In the genomic region with DNA sequence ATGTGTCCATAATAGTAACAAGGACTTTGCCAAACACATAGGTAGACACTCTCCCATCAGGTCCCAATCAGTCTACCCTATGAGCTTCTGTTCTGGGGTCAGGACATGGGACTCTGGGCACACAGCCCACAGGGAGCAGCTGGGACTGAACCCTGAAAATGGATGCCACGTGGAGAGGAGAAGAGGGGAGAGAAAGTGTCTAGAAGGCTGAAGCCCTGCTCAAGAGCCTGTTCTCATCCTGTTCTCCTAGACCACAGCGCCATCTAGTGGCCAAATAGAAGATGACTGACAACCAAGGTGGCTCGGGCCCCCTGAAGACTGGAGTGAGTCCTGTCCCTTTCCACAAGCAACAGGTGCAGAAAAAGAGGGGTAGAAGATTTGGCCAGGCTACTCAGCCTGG, we compare ENCODE assay signal across 9 mouse cellular contexts.
A peak's percentile ranks its signal among the peaks of the same experiment; 100 is the strongest.
DNase-seq lines count a peak whose midpoint lies in the region; ATAC-seq and TF ChIP-seq lines count a peak whose summit lies in the region.
"Had no signal": no experiment of that assay in that cellular context is flagged by ENCODE, and none has a peak within 500 bp of the region (broad histone marks: within the 10 kb centered on the region; RNA-seq: fewer than 3 reads in every experiment).

No protein-coding gene starts in this region.

- H3K4me3 ChIP-seq in embryonic facial prominence, embryonic 10.5 days, result no peak overlapping the region
- no peak overlapping the region for H3K4me3 ChIP-seq in heart, embryonic 11.5 days (ENCODE audit: low read depth, low read length)
- H3K4me3 ChIP-seq in liver, embryonic 12.5 days, result no peak overlapping the region
- H3K4me3 ChIP-seq in neural tube, embryonic 14.5 days (ENCODE audit: low read depth, low read length), result no peak overlapping the region
- H3K4me3 ChIP-seq in thymus, adult 2 months (ENCODE audit: control insufficient read depth, insufficient read depth, low read length), result no peak overlapping the region
- H3K4me3 ChIP-seq: heart, embryonic 13.5 days had no signal

- DNase-seq in CD8-positive naive resting alpha-beta T cell, adult 2 months (ENCODE audit: low read depth in 2 of 2, low spot score in 2 of 2), result peak; percentile 19 to 30
- DNase-seq in adrenal gland, postnatal 36 days, result peak; percentile 62 to 64
- peak; percentile 80 for DNase-seq in embryonic facial prominence, embryonic 10.5 days (ENCODE audit: low spot score)
- peak; percentile 82 for DNase-seq in kidney, postnatal 10 days
- DNase-seq in thymus, adult 2 months, result peak; percentile 59

- WGBS in embryonic facial prominence, embryonic 10.5 days, result 1% methylated on average over 3 of the region's 3 CpGs
- 5% methylated on average over 3 of the region's 3 CpGs for WGBS in heart, embryonic 11.5 days (ENCODE audit: insufficient replicate concordance)
- whole genome bisulfite sequencing in liver, embryonic 12.5 days (ENCODE audit: insufficient replicate concordance), result 10% methylated on average over 3 of the region's 3 CpGs
- 6% methylated on average over 3 of the region's 3 CpGs for whole genome bisulfite sequencing in neural tube, embryonic 14.5 days
- WGBS in thymus, adult 2 months, result 0% methylated on average over 3 of the region's 3 CpGs

- H3K27ac ChIP-seq in embryonic facial prominence, embryonic 10.5 days (replicated peaks), result no peak overlapping the region
- H3K27ac ChIP-seq in heart, embryonic 11.5 days (ENCODE audit: low read depth, low read length), result no peak overlapping the region
- no peak overlapping the region for H3K27ac ChIP-seq in liver, embryonic 12.5 days
- no peak overlapping the region for H3K27ac ChIP-seq in neural tube, embryonic 14.5 days (ENCODE audit: low read depth, low read length)
- no peak overlapping the region for H3K27ac ChIP-seq in thymus, adult 2 months (ENCODE audit: control insufficient read depth, insufficient read depth, low read length)
- H3K27ac ChIP-seq: heart, embryonic 13.5 days had no signal

- peak; percentile 60; the same call in 1 of the 2 replicates for TF ChIP-seq CTCF in thymus, adult 2 months (IDR thresholded peaks at IDR 0.05; ENCODE audit: borderline replicate concordance, control insufficient read depth, extremely low read depth, insufficient read depth, low read length, poor library complexity)

- H3K9ac ChIP-seq in heart, embryonic 11.5 days (ENCODE audit: low read depth, low read length), result no peak overlapping the region
- H3K9ac ChIP-seq in liver, embryonic 12.5 days, result no peak overlapping the region
- no peak overlapping the region for H3K9ac ChIP-seq in neural tube, embryonic 14.5 days (replicated peaks; ENCODE audit: low read depth, low read length)
- H3K9ac ChIP-seq: heart, embryonic 13.5 days had no signal

- H3K9me3 ChIP-seq in embryonic facial prominence, embryonic 10.5 days, result no peaks in the 10 kb centered on the region
- no peaks in the 10 kb centered on the region for H3K9me3 ChIP-seq in heart, embryonic 11.5 days (replicated peaks; ENCODE audit: control insufficient read depth, low read length)
- no peaks in the 10 kb centered on the region for H3K9me3 ChIP-seq in liver, embryonic 12.5 days (replicated peaks)
- H3K9me3 ChIP-seq in neural tube, embryonic 14.5 days (ENCODE audit: control insufficient read depth, low read length), result no peaks in the 10 kb centered on the region
- H3K9me3 ChIP-seq: heart, embryonic 13.5 days had no signal

- TF ChIP-seq POLR2A in thymus, adult 2 months (IDR thresholded peaks at IDR 0.05; ENCODE audit: control insufficient read depth, extremely low read depth, insufficient read depth, low read length, poor library complexity), result no peak

- 0 out of 2 replicates have a peak, but pooled peaks have one; percentile 9 for ATAC-seq in heart, embryonic 11.5 days (replicated peaks; ENCODE audit: insufficient number of reproducible peaks, low FRiP score, low TSS enrichment)
- peak; percentile 30; the same call in 1 of the 2 replicates for ATAC-seq in liver, embryonic 12.5 days
- peak; percentile 63; the same call in 1 of the 2 replicates for ATAC-seq in neural tube, embryonic 14.5 days (ENCODE audit: low read depth)

- no peaks in the 10 kb centered on the region for H3K36me3 ChIP-seq in embryonic facial prominence, embryonic 10.5 days (replicated peaks)
- no peaks in the 10 kb centered on the region for H3K36me3 ChIP-seq in heart, embryonic 11.5 days (ENCODE audit: control insufficient read depth, insufficient read depth, low read length)
- H3K36me3 ChIP-seq in liver, embryonic 12.5 days, result no peaks in the 10 kb centered on the region
- no peaks in the 10 kb centered on the region for H3K36me3 ChIP-seq in neural tube, embryonic 14.5 days (ENCODE audit: control insufficient read depth, insufficient read depth, low read length)
- no peaks in the 10 kb centered on the region for H3K36me3 ChIP-seq in thymus, adult 2 months (ENCODE audit: control insufficient read depth, insufficient read depth, low read length)
- H3K36me3 ChIP-seq: heart, embryonic 13.5 days had no signal

- H3K4me1 ChIP-seq in embryonic facial prominence, embryonic 10.5 days, result peaks cover 5% of the 10 kb centered on the region; the same call in 1 of the 2 replicates
- no peaks in the 10 kb centered on the region for H3K4me1 ChIP-seq in heart, embryonic 11.5 days (ENCODE audit: control insufficient read depth, insufficient read depth, low read length)
- no peaks in the 10 kb centered on the region for H3K4me1 ChIP-seq in liver, embryonic 12.5 days
- H3K4me1 ChIP-seq in neural tube, embryonic 14.5 days (ENCODE audit: control insufficient read depth, insufficient read depth, low read length), result no peaks in the 10 kb centered on the region
- H3K4me1 ChIP-seq in thymus, adult 2 months (replicated peaks; ENCODE audit: control insufficient read depth, insufficient read depth, low read length), result no peaks in the 10 kb centered on the region
- H3K4me1 ChIP-seq: heart, embryonic 13.5 days had no signal

- H3K27me3 ChIP-seq in embryonic facial prominence, embryonic 10.5 days (replicated peaks; ENCODE audit: low read depth, poor library complexity, severe bottlenecking), result 0 out of 2 replicates have a peak, but pooled peaks cover 3% of the 10 kb centered on the region
- H3K27me3 ChIP-seq in heart, embryonic 11.5 days (ENCODE audit: control insufficient read depth, insufficient read depth, low read length), result peaks cover 6% of the 10 kb centered on the region
- no peaks in the 10 kb centered on the region for H3K27me3 ChIP-seq in liver, embryonic 12.5 days (replicated peaks)
- no peaks in the 10 kb centered on the region for H3K27me3 ChIP-seq in neural tube, embryonic 14.5 days (ENCODE audit: control insufficient read depth, insufficient read depth, low read length)
- H3K27me3 ChIP-seq in thymus, adult 2 months (ENCODE audit: control insufficient read depth, insufficient read depth, low read length), result no peaks in the 10 kb centered on the region

- H3K4me2 ChIP-seq in heart, embryonic 11.5 days, result no peak overlapping the region
- no peak overlapping the region for H3K4me2 ChIP-seq in liver, embryonic 12.5 days
- no peak overlapping the region for H3K4me2 ChIP-seq in neural tube, embryonic 14.5 days (ENCODE audit: low read depth, low read length)
- H3K4me2 ChIP-seq: heart, embryonic 13.5 days had no signal

Comparison
In these comparisons a context has a peak if more than half of its experiments do, and no peak if none do; other contexts are left out.
1. DNase-seq: peak in every context shown above with its lines; median percentile 82 in kidney, postnatal 10 days; 80 in embryonic facial prominence, embryonic 10.5 days; 63 in adrenal gland, postnatal 36 days; 59 in thymus, adult 2 months; 24 in CD8-positive naive resting alpha-beta T cell, adult 2 months.
2. ATAC-seq: peak in every context shown above with its lines; median percentile 63 in neural tube, embryonic 14.5 days; 30 in liver, embryonic 12.5 days; 9 in heart, embryonic 11.5 days.